Mouse (Mus musculus): ENCODE data around the gene Mup5. TPM values are rescaled to one million over a fixed set of nuclear protein-coding genes. Genes with fewer than 3 reads are reported as not detected.

The Mup5 gene
- polyA plus RNA-seq (2012; rRNA removed) = not detected in 2 replicates

GRCm38 (mm10) chr4:61834952-61835708 is at the start of gene Mup5:
TSS of gene Mup5 (minus strand) at chr4:61835233.

GRCm38 (mm10) chr4:61782169-61782568 is 52.9 kb downstream of the Mup5 start, which contains the start of gene Mup19:
TSS of gene Mup19 (minus strand) at chr4:61782269.

Other genes starting within 250 kb of the Mup5 start
- gene Mup17, start 239.4 kb downstream of the Mup5 start, polyA plus RNA-seq (2012; rRNA removed) = not detected in 2 replicates
- not detected in 2 replicates for gene Mup18, start 161.1 kb downstream of the Mup5 start, polyA plus RNA-seq (2012; rRNA removed)
- gene Mup19, start 53.0 kb downstream of the Mup5 start, polyA plus RNA-seq (2012; rRNA removed) = not detected in 2 replicates
- not detected in 2 replicates for gene Mup20, start 218.9 kb upstream of the Mup5 start, polyA plus RNA-seq (2012; rRNA removed)